Mouse (Mus musculus): ENCODE data around the gene Atg13. TPM values are rescaled to one million over a fixed set of nuclear protein-coding genes. Genes with fewer than 3 reads are reported as not detected.

Gene Atg13
- polyA plus RNA-seq, 1 experiment from 2014 or later = 20.5 TPM

- Histone ChIP-seq H3K27ac (peak overlapping the region; percentile 93), H3K4me3 (peak overlapping the region; percentile 29; the same call in 1 of the 2 replicates), H3K27me3 (ENCODE audit: insufficient read depth, poor library complexity, severe bottlenecking) (no peaks in the 10 kb centered on the region), H3K4me1 (peaks cover 78% of the 10 kb centered on the region), H3K9me3 (no peaks in the 10 kb centered on the region), H3K36me3 (peaks cover 56% of the 10 kb centered on the region)
- peak; percentile 91 for DNase-seq (ENCODE audit: low spot score)
- WGBS = 31% methylated on average over 6 of the region's 6 CpGs
Measured at GRCm38 (mm10) chr2:91652863-91653262, 57.5 kb downstream of the Atg13 start.

GRCm38 (mm10) chr2:91651458-91652258 is 58.7 kb downstream of the Atg13 start:
- Histone ChIP-seq H3K36me3 (peaks cover 56% of the 10 kb centered on the region), H3K9me3 (no peaks in the 10 kb centered on the region), H3K4me3 (peak overlapping the region; percentile 95; the same call in 1 of the 2 replicates), H3K27me3 (ENCODE audit: insufficient read depth, poor library complexity, severe bottlenecking) (no peaks in the 10 kb centered on the region), H3K27ac (peak overlapping the region; percentile 93), H3K4me1 (peaks cover 73% of the 10 kb centered on the region)
- no peak for DNase-seq (ENCODE audit: low spot score)
- WGBS = 79% methylated on average over 14 of the region's 14 CpGs

DNA sequence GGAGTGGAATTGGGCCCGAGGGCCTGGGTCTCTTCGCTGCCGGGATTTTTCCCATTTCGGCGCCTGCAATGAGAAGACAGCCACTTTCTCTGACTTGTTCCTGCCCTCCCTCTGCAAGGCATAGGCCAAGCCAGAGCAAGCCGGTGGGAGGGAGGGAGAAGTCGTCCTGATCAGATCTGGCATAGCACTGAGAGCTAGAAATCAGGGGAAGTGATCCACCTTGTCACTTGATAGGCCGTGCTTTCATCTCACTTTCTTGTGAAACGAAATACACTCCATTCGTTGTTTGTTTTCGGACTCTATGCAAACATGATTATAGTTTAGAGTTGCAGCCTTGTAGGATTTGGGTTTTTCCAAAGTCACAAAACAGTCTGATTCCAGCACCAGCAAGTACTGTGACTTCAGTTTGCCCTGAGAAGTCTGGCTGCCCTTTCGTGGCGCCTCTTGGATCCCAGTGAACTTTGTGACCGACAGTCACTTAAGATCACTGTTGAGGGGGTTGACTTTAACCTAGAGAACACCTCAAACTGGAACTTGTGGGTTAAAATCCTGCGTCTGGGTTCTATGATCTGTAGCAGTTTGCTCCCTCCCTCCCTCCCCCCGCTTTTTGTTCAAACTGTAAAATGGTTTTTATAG is 59.9 kb downstream of the Atg13 start:
- no peak for DNase-seq (ENCODE audit: low spot score)
- Histone ChIP-seq H3K36me3 (peaks cover 56% of the 10 kb centered on the region), H3K9me3 (no peaks in the 10 kb centered on the region), H3K27ac (peak overlapping the region; percentile 93), H3K4me1 (peaks cover 61% of the 10 kb centered on the region), H3K4me3 (peak overlapping the region; percentile 95), H3K27me3 (ENCODE audit: insufficient read depth, poor library complexity, severe bottlenecking) (no peaks in the 10 kb centered on the region)
- WGBS = 8% methylated on average over 16 of the region's 16 CpGs

- no peaks in the 10 kb centered on the region for H3K27me3 ChIP-seq (ENCODE audit: insufficient read depth, poor library complexity, severe bottlenecking)
- peak within 1 kb of the TSS; percentile 95 for H3K4me3 ChIP-seq
- under 1% methylated on average over 44 of the region's 44 CpGs for WGBS
- no peaks in the 10 kb centered on the region for H3K9me3 ChIP-seq
- DNase-seq (ENCODE audit: low spot score) = peak; percentile 99
- peaks cover 54% of the 10 kb centered on the region for H3K4me1 ChIP-seq
- H3K27ac ChIP-seq = peak within 1 kb of the TSS; percentile 93
- peaks cover 56% of the 10 kb centered on the region for H3K36me3 ChIP-seq
Measured at GRCm38 (mm10) chr2:91649553-91650359, 60.6 kb downstream of the Atg13 start, which contains the start of the genes Zfp408 and Arhgap1. Gene Zfp408, minus strand, starts transcription at chr2:91649791. Gene Arhgap1, plus strand, starts transcription at chr2:91649860.

DNA sequence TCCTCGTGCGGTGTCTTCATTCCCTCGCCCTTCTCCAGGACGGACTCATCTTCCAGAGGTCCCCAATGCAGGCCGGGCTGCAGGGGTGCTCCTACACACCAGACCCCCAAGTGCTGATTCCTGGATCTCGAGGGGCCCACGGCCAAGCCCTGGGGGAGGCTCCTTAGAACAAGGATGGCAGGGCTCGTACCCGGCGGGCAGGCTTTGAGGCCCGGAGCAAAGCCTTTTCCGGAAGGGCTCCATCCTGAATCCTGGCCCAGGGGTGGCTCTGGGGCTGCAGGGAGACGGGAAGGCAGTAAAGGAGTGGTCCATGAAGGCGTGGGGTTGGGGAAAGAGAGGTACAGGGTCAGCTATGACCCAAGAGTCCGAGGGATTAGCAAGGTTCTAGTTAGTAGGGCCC is 61.2 kb downstream of the Atg13 start:
- Histone ChIP-seq H3K27me3 (ENCODE audit: insufficient read depth, poor library complexity, severe bottlenecking) (no peaks in the 10 kb centered on the region), H3K9me3 (no peaks in the 10 kb centered on the region), H3K36me3 (peaks cover 56% of the 10 kb centered on the region), H3K4me3 (peak overlapping the region; percentile 95), H3K4me1 (peaks cover 48% of the 10 kb centered on the region), H3K27ac (peak overlapping the region; percentile 93)
- DNase-seq (ENCODE audit: low spot score) = no peak
- 2% methylated on average over 15 of the region's 15 CpGs for WGBS

DNA sequence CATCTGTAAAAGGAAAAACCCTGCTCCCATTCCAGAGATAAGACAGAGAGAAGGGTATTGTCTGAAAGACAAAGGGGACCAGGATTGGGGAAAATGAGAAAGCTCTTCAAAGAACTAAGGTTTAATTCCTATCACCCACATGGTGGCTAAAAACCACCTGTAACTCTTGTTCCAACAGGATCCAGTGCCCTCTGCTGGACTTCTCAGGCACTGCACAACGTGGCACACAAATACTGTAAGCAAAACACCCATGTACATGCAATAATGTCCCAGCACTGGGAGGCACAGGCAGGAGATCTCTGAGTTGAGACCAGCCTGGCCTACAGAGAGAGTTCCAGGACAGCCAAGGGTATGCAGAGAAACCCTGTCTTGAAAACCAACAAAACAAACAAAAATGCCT is 63.6 kb downstream of the Atg13 start:
- WGBS = 23% methylated on average over 1 of the region's 1 CpGs
- DNase-seq (ENCODE audit: low spot score) = no peak
- peaks cover 63% of the 10 kb centered on the region for H3K36me3 ChIP-seq
- no peaks in the 10 kb centered on the region for H3K27me3 ChIP-seq (ENCODE audit: insufficient read depth, poor library complexity, severe bottlenecking)
- H3K27ac ChIP-seq = no peak overlapping the region
- H3K4me1 ChIP-seq = peaks cover 24% of the 10 kb centered on the region
- H3K4me3 ChIP-seq = no peak overlapping the region
- no peaks in the 10 kb centered on the region for H3K9me3 ChIP-seq

- H3K9me3 ChIP-seq = no peaks in the 10 kb centered on the region
- peaks cover 62% of the 10 kb centered on the region for H3K36me3 ChIP-seq
- peaks cover 14% of the 10 kb centered on the region for H3K4me1 ChIP-seq
- H3K27me3 ChIP-seq (ENCODE audit: insufficient read depth, poor library complexity, severe bottlenecking) = no peaks in the 10 kb centered on the region
- H3K4me3 ChIP-seq = no peak overlapping the region
- no peak overlapping the region for H3K27ac ChIP-seq
- no peak for DNase-seq (ENCODE audit: low spot score)
- 94% methylated on average over 11 of the region's 11 CpGs for WGBS
Measured at GRCm38 (mm10) chr2:91645811-91646210, 64.6 kb downstream of the Atg13 start.

DNA sequence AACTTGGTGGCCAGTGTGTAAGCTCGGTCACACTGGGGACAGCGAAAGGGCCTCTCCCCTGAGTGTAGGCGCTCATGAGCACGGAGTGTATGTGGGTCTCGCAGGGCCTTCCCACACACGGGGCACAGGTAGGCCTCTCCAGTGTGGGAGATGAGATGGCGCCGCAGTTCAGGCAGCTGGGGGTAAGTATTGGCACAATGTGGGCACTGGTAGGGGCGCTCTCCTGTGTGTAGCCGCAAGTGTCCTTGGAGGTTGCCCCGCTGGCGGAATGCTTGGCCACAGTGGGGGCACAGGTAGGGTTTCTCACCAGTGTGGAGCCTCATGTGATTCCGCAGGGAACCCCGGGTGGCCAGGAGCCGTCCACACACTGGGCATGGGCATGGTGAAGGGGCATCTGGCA is 65.0 kb downstream of the Atg13 start:
- no peak for DNase-seq (ENCODE audit: low spot score)
- Histone ChIP-seq H3K9me3 (no peaks in the 10 kb centered on the region), H3K4me3 (no peak overlapping the region), H3K27me3 (ENCODE audit: insufficient read depth, poor library complexity, severe bottlenecking) (no peaks in the 10 kb centered on the region), H3K27ac (no peak overlapping the region), H3K4me1 (peaks cover 12% of the 10 kb centered on the region), H3K36me3 (peaks cover 62% of the 10 kb centered on the region)
- 96% methylated on average over 15 of the region's 15 CpGs for WGBS

- H3K4me1 ChIP-seq = peaks cover 10% of the 10 kb centered on the region
- no peak overlapping the region for H3K4me3 ChIP-seq
- H3K27me3 ChIP-seq (ENCODE audit: insufficient read depth, poor library complexity, severe bottlenecking) = no peaks in the 10 kb centered on the region
- peaks cover 62% of the 10 kb centered on the region for H3K36me3 ChIP-seq
- 95% methylated on average over 11 of the region's 11 CpGs for WGBS
- no peaks in the 10 kb centered on the region for H3K9me3 ChIP-seq
- H3K27ac ChIP-seq = no peak overlapping the region
- no peak for DNase-seq (ENCODE audit: low spot score)
Measured at GRCm38 (mm10) chr2:91644021-91644420, 66.4 kb downstream of the Atg13 start.

DNA sequence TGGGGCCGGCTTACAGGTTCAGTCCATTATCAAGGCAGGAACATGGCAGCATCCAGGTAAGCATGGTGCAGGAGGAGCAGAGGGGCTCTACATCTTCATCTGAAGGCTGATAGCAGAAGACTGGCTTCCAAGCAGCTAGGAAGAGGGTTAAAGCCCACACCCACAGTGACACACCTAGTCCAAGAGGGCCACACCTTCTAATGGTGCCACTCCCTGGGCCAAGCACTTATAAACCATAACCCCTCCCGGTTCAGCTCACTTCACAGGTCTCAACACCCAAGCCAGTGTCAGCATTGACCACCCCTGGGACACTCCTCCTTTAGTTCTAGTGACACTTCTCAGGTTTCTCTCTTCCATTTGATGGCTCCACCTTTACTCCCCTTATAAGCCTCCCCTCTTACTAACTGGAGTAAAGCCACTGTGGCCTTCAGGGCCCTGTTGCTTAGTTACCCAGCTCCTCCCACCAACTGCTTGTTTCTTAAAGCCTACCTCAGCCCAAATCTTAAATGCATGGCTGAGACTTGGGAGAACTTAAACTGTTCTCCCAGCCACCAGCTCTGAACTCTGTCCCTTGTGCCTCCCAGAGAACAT is 67.5 kb downstream of the Atg13 start:
- Histone ChIP-seq H3K27ac (no peak overlapping the region), H3K36me3 (peaks cover 60% of the 10 kb centered on the region)
- WGBS = 78% methylated on average over 2 of the region's 2 CpGs

GRCm38 (mm10) chr2:91638931-91639330 is 71.4 kb downstream of the Atg13 start:
- Histone ChIP-seq H3K27me3 (ENCODE audit: insufficient read depth, poor library complexity, severe bottlenecking) (no peaks in the 10 kb centered on the region), H3K9me3 (no peaks in the 10 kb centered on the region), H3K4me1 (peaks cover 14% of the 10 kb centered on the region), H3K27ac (no peak overlapping the region), H3K4me3 (no peak overlapping the region), H3K36me3 (peaks cover 20% of the 10 kb centered on the region)
- no peak for DNase-seq (ENCODE audit: low spot score)
- 77% methylated on average over 6 of the region's 6 CpGs for WGBS

More for the DNA sequence above, 67.5 kb downstream of the Atg13 start:
- DNase-seq (ENCODE audit: low spot score) = no peak
- Histone ChIP-seq H3K4me3 (no peak overlapping the region), H3K4me1 (no peaks in the 10 kb centered on the region), H3K9me3 (no peaks in the 10 kb centered on the region), H3K27me3 (ENCODE audit: insufficient read depth, poor library complexity, severe bottlenecking) (no peaks in the 10 kb centered on the region)

GRCm38 (mm10) chr2:91636727-91637338 is 73.5 kb downstream of the Atg13 start:
- Histone ChIP-seq H3K27me3 (ENCODE audit: insufficient read depth, poor library complexity, severe bottlenecking) (no peaks in the 10 kb centered on the region), H3K4me1 (peaks cover 19% of the 10 kb centered on the region), H3K9me3 (no peaks in the 10 kb centered on the region), H3K27ac (no peak overlapping the region), H3K4me3 (no peak overlapping the region), H3K36me3 (0 out of 2 replicates have a peak, but pooled peaks cover under 1% of the 10 kb centered on the region)
- 73% methylated on average over 5 of the region's 5 CpGs for WGBS
- DNase-seq (ENCODE audit: low spot score) = no peak
